Mouse (Mus musculus): Measurements from ENCODE around the gene Tmed10.

- no peak for TF ChIP-seq ZNF384 (IDR thresholded peaks at IDR 0.05; ENCODE audit: low read depth, low read length)
- TF ChIP-seq ZC3H11A (IDR thresholded peaks at IDR 0.05; ENCODE audit: borderline replicate concordance, low read depth, low read length), result no peak
- TF ChIP-seq HCFC1 (IDR thresholded peaks at IDR 0.05; ENCODE audit: borderline replicate concordance, insufficient read depth, low read length), result no peak
- no peak for TF ChIP-seq MAFK (IDR thresholded peaks at IDR 0.05; ENCODE audit: insufficient read depth, low read depth, low read length)
- no peak for TF ChIP-seq CHD2 (IDR thresholded peaks at IDR 0.05; ENCODE audit: low read depth, low read length)
These were observed 16.5 kb upstream of the Tmed10 start for GRCm38 (mm10) chr12:85391148-85391547.
